Mouse (Mus musculus): Measurements from ENCODE around the gene Scmh1. TPM values are rescaled to one million over a fixed set of nuclear protein-coding genes. Genes with fewer than 3 reads are reported as not detected.

Gene Scmh1
- polyA plus RNA-seq, 1 experiment = not detected

- H3K27ac ChIP-seq (ENCODE audit: insufficient read depth, low read depth, low read length) = no peak overlapping the region
- 57% methylated on average over 4 of the region's 4 CpGs for whole genome bisulfite sequencing
- TF ChIP-seq POLR2A (IDR thresholded peaks at IDR 0.05; ENCODE audit: insufficient read depth, low read depth, low read length) (no peak), CTCF (IDR thresholded peaks at IDR 0.05; ENCODE audit: insufficient read depth, low read depth, low read length) (no peak)
- H3K4me3 ChIP-seq (ENCODE audit: insufficient read depth, low read depth, low read length) = no peak overlapping the region
- peaks cover 6% of the 10 kb centered on the region for H3K4me1 ChIP-seq (ENCODE audit: control insufficient read depth, insufficient read depth, low read length)
Measured at GRCm38 (mm10) chr4:120373813-120374212, 31.3 kb upstream of the Scmh1 start.

GRCm38 (mm10) chr4:120380811-120381391 lies 24.2 kb upstream of the Scmh1 start:
- TF ChIP-seq POLR2A (IDR thresholded peaks at IDR 0.05; ENCODE audit: insufficient read depth, low read depth, low read length) = no peak
- no peak; the same call in 1 of the 2 replicates for TF ChIP-seq CTCF (IDR thresholded peaks at IDR 0.05; ENCODE audit: insufficient read depth, low read depth, low read length)
- Histone ChIP-seq H3K4me1 (ENCODE audit: control insufficient read depth, insufficient read depth, low read length) (peaks cover 2% of the 10 kb centered on the region; the same call in 1 of the 2 replicates), H3K27ac (ENCODE audit: insufficient read depth, low read depth, low read length) (no peak overlapping the region), H3K4me3 (ENCODE audit: insufficient read depth, low read depth, low read length) (no peak overlapping the region)
- WGBS = 2% methylated on average over 7 of the region's 7 CpGs

GRCm38 (mm10) chr4:120385496-120385895 lies 19.6 kb upstream of the Scmh1 start:
- H3K4me1 ChIP-seq (ENCODE audit: control insufficient read depth, insufficient read depth, low read length) = peaks cover 2% of the 10 kb centered on the region; the same call in 1 of the 2 replicates
- no peak for TF ChIP-seq CTCF (IDR thresholded peaks at IDR 0.05; ENCODE audit: insufficient read depth, low read depth, low read length)
- TF ChIP-seq POLR2A (IDR thresholded peaks at IDR 0.05; ENCODE audit: insufficient read depth, low read depth, low read length) = no peak
- 94% methylated on average over 2 of the region's 2 CpGs for WGBS
- H3K27ac ChIP-seq (ENCODE audit: insufficient read depth, low read depth, low read length) = no peak overlapping the region
- H3K4me3 ChIP-seq (ENCODE audit: insufficient read depth, low read depth, low read length) = no peak overlapping the region

- TF ChIP-seq CTCF (IDR thresholded peaks at IDR 0.05; ENCODE audit: insufficient read depth, low read depth, low read length) = no peak
- no peak for TF ChIP-seq POLR2A (IDR thresholded peaks at IDR 0.05; ENCODE audit: insufficient read depth, low read depth, low read length)
- no peak overlapping the region for H3K4me3 ChIP-seq (ENCODE audit: insufficient read depth, low read depth, low read length)
- H3K4me1 ChIP-seq (ENCODE audit: control insufficient read depth, insufficient read depth, low read length) = no peaks in the 10 kb centered on the region
- no peak overlapping the region for H3K27ac ChIP-seq (ENCODE audit: insufficient read depth, low read depth, low read length)
- whole genome bisulfite sequencing = 21% methylated on average over 4 of the region's 4 CpGs
Measured at GRCm38 (mm10) chr4:120387496-120387895, 17.6 kb upstream of the Scmh1 start.

GRCm38 (mm10) chr4:120387968-120388367 lies 17.1 kb upstream of the Scmh1 start:
- H3K4me3 ChIP-seq (ENCODE audit: insufficient read depth, low read depth, low read length) = no peak overlapping the region

GRCm38 (mm10) chr4:120388998-120389542 lies 16.0 kb upstream of the Scmh1 start:
- Histone ChIP-seq H3K4me1 (ENCODE audit: control insufficient read depth, insufficient read depth, low read length) (no peaks in the 10 kb centered on the region), H3K4me3 (ENCODE audit: insufficient read depth, low read depth, low read length) (no peak overlapping the region), H3K27ac (ENCODE audit: insufficient read depth, low read depth, low read length) (no peak overlapping the region)
- WGBS = 48% methylated on average over 3 of the region's 3 CpGs
- TF ChIP-seq CTCF (IDR thresholded peaks at IDR 0.05; ENCODE audit: insufficient read depth, low read depth, low read length) = no peak
- TF ChIP-seq POLR2A (IDR thresholded peaks at IDR 0.05; ENCODE audit: insufficient read depth, low read depth, low read length) = no peak

More at GRCm38 (mm10) chr4:120387968-120388367, 17.1 kb upstream of the Scmh1 start:
- Histone ChIP-seq H3K4me1 (ENCODE audit: control insufficient read depth, insufficient read depth, low read length) (no peaks in the 10 kb centered on the region), H3K27ac (ENCODE audit: insufficient read depth, low read depth, low read length) (no peak overlapping the region)
- 89% methylated on average over 2 of the region's 2 CpGs for whole genome bisulfite sequencing
- TF ChIP-seq POLR2A (IDR thresholded peaks at IDR 0.05; ENCODE audit: insufficient read depth, low read depth, low read length) (no peak), CTCF (IDR thresholded peaks at IDR 0.05; ENCODE audit: insufficient read depth, low read depth, low read length) (no peak)

GRCm38 (mm10) chr4:120389546-120389945 lies 15.5 kb upstream of the Scmh1 start:
- no peak overlapping the region for H3K27ac ChIP-seq (ENCODE audit: insufficient read depth, low read depth, low read length)
- no peaks in the 10 kb centered on the region for H3K4me1 ChIP-seq (ENCODE audit: control insufficient read depth, insufficient read depth, low read length)
- H3K4me3 ChIP-seq (ENCODE audit: insufficient read depth, low read depth, low read length) = no peak overlapping the region
- WGBS = 61% methylated on average over 6 of the region's 6 CpGs
- TF ChIP-seq CTCF (IDR thresholded peaks at IDR 0.05; ENCODE audit: insufficient read depth, low read depth, low read length) = no peak
- TF ChIP-seq POLR2A (IDR thresholded peaks at IDR 0.05; ENCODE audit: insufficient read depth, low read depth, low read length) = no peak

GRCm38 (mm10) chr4:120391591-120391990 lies 13.5 kb upstream of the Scmh1 start:
- 83% methylated on average over 6 of the region's 6 CpGs for WGBS
- Histone ChIP-seq H3K4me1 (ENCODE audit: control insufficient read depth, insufficient read depth, low read length) (no peaks in the 10 kb centered on the region), H3K27ac (ENCODE audit: insufficient read depth, low read depth, low read length) (no peak overlapping the region), H3K4me3 (ENCODE audit: insufficient read depth, low read depth, low read length) (no peak overlapping the region)
- TF ChIP-seq CTCF (IDR thresholded peaks at IDR 0.05; ENCODE audit: insufficient read depth, low read depth, low read length) = no peak
- TF ChIP-seq POLR2A (IDR thresholded peaks at IDR 0.05; ENCODE audit: insufficient read depth, low read depth, low read length) = no peak

- 92% methylated on average over 4 of the region's 4 CpGs for WGBS
- no peak for TF ChIP-seq CTCF (IDR thresholded peaks at IDR 0.05; ENCODE audit: insufficient read depth, low read depth, low read length)
- no peak for TF ChIP-seq POLR2A (IDR thresholded peaks at IDR 0.05; ENCODE audit: insufficient read depth, low read depth, low read length)
- H3K4me3 ChIP-seq (ENCODE audit: insufficient read depth, low read depth, low read length) = no peak overlapping the region
Measured at GRCm38 (mm10) chr4:120392341-120392740, 12.7 kb upstream of the Scmh1 start.

More at GRCm38 (mm10) chr4:120392341-120392740, 12.7 kb upstream of the Scmh1 start:
- no peak overlapping the region for H3K27ac ChIP-seq (ENCODE audit: insufficient read depth, low read depth, low read length)
- H3K4me1 ChIP-seq (ENCODE audit: control insufficient read depth, insufficient read depth, low read length) = no peaks in the 10 kb centered on the region
